Mouse (Mus musculus) stomach, postnatal 0 days (tissue): ENCODE results near the gene Cenpi.

Source experiments
- CTCF ChIP-seq: IDR thresholded peaks from 2 replicates; pipeline ENCODE4 v1.5.1; 2016; ENCODE audit warnings: antibody characterized with exemption, low read depth, mild to moderate bottlenecking, moderate library complexity
- EP300 ChIP-seq: optimal IDR thresholded peaks from 2 replicates; pipeline ENCODE3; 2016; ENCODE audit warnings: antibody characterized with exemption

DNA sequence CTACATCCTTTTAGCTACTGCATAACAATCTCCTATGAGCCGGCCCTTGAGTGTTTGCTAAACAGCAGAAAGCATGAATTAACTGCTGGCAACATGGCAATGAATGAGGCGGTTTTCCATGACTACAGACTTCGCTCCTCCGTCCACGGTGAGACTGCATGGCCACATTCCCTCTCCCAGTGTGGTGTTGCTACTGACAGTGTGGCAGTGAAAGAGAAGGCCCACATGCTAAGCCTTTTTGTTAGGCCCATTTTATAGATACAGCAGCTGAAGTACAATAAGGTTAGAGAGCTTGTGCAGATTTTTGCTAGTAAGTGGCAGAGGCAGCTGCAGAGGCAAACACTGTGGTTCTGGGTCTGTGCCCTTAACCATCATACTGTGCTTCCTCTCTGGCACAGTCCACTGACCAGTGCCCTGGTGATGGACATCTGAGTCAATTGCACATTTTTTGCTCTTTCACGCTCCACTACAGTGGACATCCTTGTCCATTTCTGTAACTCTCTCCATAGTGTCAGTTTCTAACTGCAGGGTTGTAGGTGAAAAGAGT lies 101.5 kb downstream of the Cenpi start:
- TF ChIP-seq CTCF (no peak), EP300 (no peak)
